Mouse (Mus musculus): ENCODE results near the gene Stxbp3. TPM values are rescaled to one million over a fixed set of nuclear protein-coding genes. Genes with fewer than 3 reads are reported as not detected.

Stxbp3 gene
- polyA plus RNA-seq, 1 experiment from 2014 or later, result 29.3 TPM

GRCm38 (mm10) chr3:108855864-108856263, 15.5 kb upstream of the Stxbp3 start:
- Histone ChIP-seq H3K4me1 (peaks cover 9% of the 10 kb centered on the region; the same call in 1 of the 2 replicates), H3K4me2 (replicated peaks) (no peak overlapping the region), H3K9me3 (no peaks in the 10 kb centered on the region), H3K9ac (no peak overlapping the region), H3K4me3 (no peak overlapping the region), H3K27ac (no peak overlapping the region), H3K27me3 (no peaks in the 10 kb centered on the region), H3K36me3 (no peaks in the 10 kb centered on the region)
- ATAC-seq (ENCODE audit: insufficient number of reproducible peaks, insufficient read depth, low FRiP score, low TSS enrichment), result no peak
- WGBS, result 70% methylated on average over 10 of the region's 10 CpGs

GRCm38 (mm10) chr3:108855371-108855770, 15.0 kb upstream of the Stxbp3 start:
- no peak overlapping the region for H3K4me3 ChIP-seq
- H3K9ac ChIP-seq, result no peak overlapping the region
- ATAC-seq (ENCODE audit: insufficient number of reproducible peaks, insufficient read depth, low FRiP score, low TSS enrichment), result no peak
- no peak overlapping the region for H3K4me2 ChIP-seq (replicated peaks)
- H3K27ac ChIP-seq, result no peak overlapping the region
- peaks cover 9% of the 10 kb centered on the region; the same call in 1 of the 2 replicates for H3K4me1 ChIP-seq
- H3K36me3 ChIP-seq, result no peaks in the 10 kb centered on the region
- WGBS, result 56% methylated on average over 12 of the region's 12 CpGs
- no peaks in the 10 kb centered on the region for H3K27me3 ChIP-seq
- no peaks in the 10 kb centered on the region for H3K9me3 ChIP-seq

- Histone ChIP-seq H3K4me3 (no peak overlapping the region), H3K4me2 (replicated peaks) (no peak overlapping the region), H3K27me3 (no peaks in the 10 kb centered on the region), H3K9me3 (no peaks in the 10 kb centered on the region), H3K9ac (no peak overlapping the region), H3K36me3 (no peaks in the 10 kb centered on the region), H3K4me1 (peaks cover 8% of the 10 kb centered on the region; the same call in 1 of the 2 replicates), H3K27ac (no peak overlapping the region)
- ATAC-seq (ENCODE audit: insufficient number of reproducible peaks, insufficient read depth, low FRiP score, low TSS enrichment), result no peak
- 78% methylated on average over 1 of the region's 1 CpGs for WGBS
Measured at GRCm38 (mm10) chr3:108853266-108853665, 12.9 kb upstream of the Stxbp3 start.

- 0 out of 2 replicates have a peak, but pooled peaks cover 3% of the 10 kb centered on the region for H3K4me1 ChIP-seq
- no peak overlapping the region for H3K4me3 ChIP-seq
- H3K4me2 ChIP-seq (replicated peaks), result no peak overlapping the region
- no peaks in the 10 kb centered on the region for H3K36me3 ChIP-seq
- 56% methylated on average over 6 of the region's 6 CpGs for WGBS
- H3K27ac ChIP-seq, result no peak overlapping the region
- H3K9ac ChIP-seq, result no peak overlapping the region
- no peaks in the 10 kb centered on the region for H3K27me3 ChIP-seq
- no peaks in the 10 kb centered on the region for H3K9me3 ChIP-seq
- ATAC-seq (ENCODE audit: insufficient number of reproducible peaks, insufficient read depth, low FRiP score, low TSS enrichment), result no peak
Measured at GRCm38 (mm10) chr3:108851996-108852697, 11.8 kb upstream of the Stxbp3 start.

- 76% methylated on average over 3 of the region's 3 CpGs for WGBS
- no peak overlapping the region for H3K9ac ChIP-seq
- H3K4me2 ChIP-seq (replicated peaks), result no peak overlapping the region
- H3K4me3 ChIP-seq, result no peak overlapping the region
- H3K4me1 ChIP-seq, result 0 out of 2 replicates have a peak, but pooled peaks cover 3% of the 10 kb centered on the region
- no peak overlapping the region for H3K27ac ChIP-seq
- ATAC-seq (ENCODE audit: insufficient number of reproducible peaks, insufficient read depth, low FRiP score, low TSS enrichment), result no peak
- H3K36me3 ChIP-seq, result no peaks in the 10 kb centered on the region
- H3K27me3 ChIP-seq, result no peaks in the 10 kb centered on the region
- H3K9me3 ChIP-seq, result no peaks in the 10 kb centered on the region
Measured at GRCm38 (mm10) chr3:108851554-108851953, 11.2 kb upstream of the Stxbp3 start.

- Histone ChIP-seq H3K4me1 (0 out of 2 replicates have a peak, but pooled peaks cover 2% of the 10 kb centered on the region), H3K4me2 (replicated peaks) (no peak overlapping the region), H3K27ac (no peak overlapping the region), H3K36me3 (no peaks in the 10 kb centered on the region), H3K9ac (no peak overlapping the region), H3K9me3 (no peaks in the 10 kb centered on the region), H3K4me3 (no peak overlapping the region), H3K27me3 (no peaks in the 10 kb centered on the region)
- WGBS, result 87% methylated on average over 2 of the region's 2 CpGs
- ATAC-seq (ENCODE audit: insufficient number of reproducible peaks, insufficient read depth, low FRiP score, low TSS enrichment), result no peak
Measured at GRCm38 (mm10) chr3:108851075-108851474, 10.7 kb upstream of the Stxbp3 start.

GRCm38 (mm10) chr3:108850506-108850905, 10.2 kb upstream of the Stxbp3 start:
- Histone ChIP-seq H3K36me3 (no peaks in the 10 kb centered on the region), H3K4me2 (replicated peaks) (no peak overlapping the region), H3K9ac (no peak overlapping the region), H3K27ac (no peak overlapping the region), H3K4me1 (no peaks in the 10 kb centered on the region), H3K4me3 (no peak overlapping the region), H3K9me3 (no peaks in the 10 kb centered on the region), H3K27me3 (no peaks in the 10 kb centered on the region)
- WGBS, result 61% methylated on average over 3 of the region's 3 CpGs
- no peak for ATAC-seq (ENCODE audit: insufficient number of reproducible peaks, insufficient read depth, low FRiP score, low TSS enrichment)

GRCm38 (mm10) chr3:108846616-108847015, 6.3 kb upstream of the Stxbp3 start:
- 75% methylated on average over 3 of the region's 3 CpGs for WGBS
- Histone ChIP-seq H3K4me3 (no peak overlapping the region), H3K4me1 (no peaks in the 10 kb centered on the region), H3K27ac (no peak overlapping the region), H3K4me2 (replicated peaks) (no peak overlapping the region), H3K9ac (no peak overlapping the region), H3K9me3 (no peaks in the 10 kb centered on the region), H3K36me3 (no peaks in the 10 kb centered on the region), H3K27me3 (no peaks in the 10 kb centered on the region)
- no peak for ATAC-seq (ENCODE audit: insufficient number of reproducible peaks, insufficient read depth, low FRiP score, low TSS enrichment)

GRCm38 (mm10) chr3:108844521-108844920, 4.2 kb upstream of the Stxbp3 start:
- WGBS, result 77% methylated on average over 5 of the region's 5 CpGs

GRCm38 (mm10) chr3:108844026-108844425, 3.7 kb upstream of the Stxbp3 start:
- H3K36me3 ChIP-seq, result no peaks in the 10 kb centered on the region
- H3K9me3 ChIP-seq, result no peaks in the 10 kb centered on the region
- 88% methylated on average over 6 of the region's 6 CpGs for WGBS
- no peak overlapping the region for H3K9ac ChIP-seq
- no peak for ATAC-seq (ENCODE audit: insufficient number of reproducible peaks, insufficient read depth, low FRiP score, low TSS enrichment)
- peaks cover 3% of the 10 kb centered on the region for H3K4me1 ChIP-seq
- no peak overlapping the region for H3K4me3 ChIP-seq
- H3K27me3 ChIP-seq, result no peaks in the 10 kb centered on the region
- no peak overlapping the region for H3K4me2 ChIP-seq (replicated peaks)
- H3K27ac ChIP-seq, result no peak overlapping the region

More at GRCm38 (mm10) chr3:108844521-108844920, 4.2 kb upstream of the Stxbp3 start:
- no peak overlapping the region for H3K27ac ChIP-seq
- H3K27me3 ChIP-seq, result no peaks in the 10 kb centered on the region
- H3K4me3 ChIP-seq, result no peak overlapping the region
- no peak overlapping the region for H3K4me2 ChIP-seq (replicated peaks)
- no peak overlapping the region for H3K9ac ChIP-seq
- no peak for ATAC-seq (ENCODE audit: insufficient number of reproducible peaks, insufficient read depth, low FRiP score, low TSS enrichment)
- no peaks in the 10 kb centered on the region for H3K36me3 ChIP-seq
- no peaks in the 10 kb centered on the region for H3K9me3 ChIP-seq
- no peaks in the 10 kb centered on the region for H3K4me1 ChIP-seq

GRCm38 (mm10) chr3:108840716-108841054, 359 bp upstream of the Stxbp3 start:
- H3K4me3 ChIP-seq, result peak overlapping the region; percentile 80; the same call in 1 of the 2 replicates
- WGBS, result 49% methylated on average over 4 of the region's 4 CpGs
- peaks cover 13% of the 10 kb centered on the region for H3K4me1 ChIP-seq
- peak; percentile 42; the same call in 1 of the 2 replicates for ATAC-seq (ENCODE audit: insufficient number of reproducible peaks, insufficient read depth, low FRiP score, low TSS enrichment)
- H3K27ac ChIP-seq, result no peak overlapping the region
- peak overlapping the region; percentile 55; the same call in 1 of the 2 replicates for H3K4me2 ChIP-seq (replicated peaks)
- no peaks in the 10 kb centered on the region for H3K9me3 ChIP-seq
- no peaks in the 10 kb centered on the region for H3K36me3 ChIP-seq
- H3K9ac ChIP-seq, result no peak overlapping the region
- H3K27me3 ChIP-seq, result no peaks in the 10 kb centered on the region

GRCm38 (mm10) chr3:108839647-108839999, 703 bp downstream of the Stxbp3 start:
- Histone ChIP-seq H3K27ac (peak overlapping the region; percentile 84; the same call in 1 of the 2 replicates), H3K9me3 (no peaks in the 10 kb centered on the region), H3K4me1 (peaks cover 13% of the 10 kb centered on the region), H3K4me2 (replicated peaks) (peak overlapping the region; percentile 55), H3K4me3 (peak overlapping the region; percentile 80), H3K36me3 (no peaks in the 10 kb centered on the region), H3K27me3 (no peaks in the 10 kb centered on the region), H3K9ac (peak overlapping the region; percentile 72)
- no peak for ATAC-seq (ENCODE audit: insufficient number of reproducible peaks, insufficient read depth, low FRiP score, low TSS enrichment)
- WGBS, result 8% methylated on average over 8 of the region's 8 CpGs
